Mouse (Mus musculus) skeletal muscle tissue, adult 2 months (tissue): ENCODE data around the gene Otx1.

Experiments used
- DNase-seq: peaks from one replicate; pipeline ENCODE4 v3.0.0-alpha.2; 2012; ENCODE audit warnings: low read depth, low spot score

Gene Otx1

GRCm38 (mm10) chr11:22002783-22003340 is at the start of gene Otx1:
Gene Otx1 (minus strand): TSS chr11:22002897.
- no peak for DNase-seq

- no peak for DNase-seq
Measured at GRCm38 (mm10) chr11:22050864-22051263, 48.2 kb upstream of the Otx1 start.

- no peak for DNase-seq
Measured at GRCm38 (mm10) chr11:22039854-22040426, 37.2 kb upstream of the Otx1 start.

GRCm38 (mm10) chr11:22034564-22035105 is 31.9 kb upstream of the Otx1 start:
- no peak for DNase-seq

- no peak for DNase-seq
Measured at GRCm38 (mm10) chr11:22033582-22033981, 30.9 kb upstream of the Otx1 start.

- DNase-seq, result no peak
Measured at GRCm38 (mm10) chr11:22020602-22021001, 17.9 kb upstream of the Otx1 start.

- no peak for DNase-seq
Measured at GRCm38 (mm10) chr11:22017444-22017843, 14.7 kb upstream of the Otx1 start.

- DNase-seq, result no peak
Measured at GRCm38 (mm10) chr11:22016341-22016740, 13.6 kb upstream of the Otx1 start.

GRCm38 (mm10) chr11:22008817-22009216 is 6.1 kb upstream of the Otx1 start:
- no peak for DNase-seq

- DNase-seq, result no peak
Measured at GRCm38 (mm10) chr11:22008129-22008596, 5.5 kb upstream of the Otx1 start.

- DNase-seq, result no peak
Measured at GRCm38 (mm10) chr11:22007781-22008110, 5.0 kb upstream of the Otx1 start.

- no peak for DNase-seq
Measured at GRCm38 (mm10) chr11:22007088-22007780, 4.5 kb upstream of the Otx1 start.

- no peak for DNase-seq
Measured at GRCm38 (mm10) chr11:22006471-22007087, 3.9 kb upstream of the Otx1 start.

- DNase-seq, result no peak
Measured at GRCm38 (mm10) chr11:22005281-22005870, 2.7 kb upstream of the Otx1 start.

GRCm38 (mm10) chr11:22004331-22004841 is 1.7 kb upstream of the Otx1 start:
- DNase-seq, result no peak

- DNase-seq, result no peak
Measured at GRCm38 (mm10) chr11:22003341-22003981, 764 bp upstream of the Otx1 start.

- no peak for DNase-seq
Measured at GRCm38 (mm10) chr11:22002062-22002782, 475 bp downstream of the Otx1 start.

- no peak for DNase-seq
Measured at GRCm38 (mm10) chr11:22001321-22002061, 1.2 kb downstream of the Otx1 start.

- DNase-seq, result no peak
Measured at GRCm38 (mm10) chr11:22000316-22001076, 2.2 kb downstream of the Otx1 start.
